8 mouse cellular contexts compared by ENCODE assay signal in the genomic region with DNA sequence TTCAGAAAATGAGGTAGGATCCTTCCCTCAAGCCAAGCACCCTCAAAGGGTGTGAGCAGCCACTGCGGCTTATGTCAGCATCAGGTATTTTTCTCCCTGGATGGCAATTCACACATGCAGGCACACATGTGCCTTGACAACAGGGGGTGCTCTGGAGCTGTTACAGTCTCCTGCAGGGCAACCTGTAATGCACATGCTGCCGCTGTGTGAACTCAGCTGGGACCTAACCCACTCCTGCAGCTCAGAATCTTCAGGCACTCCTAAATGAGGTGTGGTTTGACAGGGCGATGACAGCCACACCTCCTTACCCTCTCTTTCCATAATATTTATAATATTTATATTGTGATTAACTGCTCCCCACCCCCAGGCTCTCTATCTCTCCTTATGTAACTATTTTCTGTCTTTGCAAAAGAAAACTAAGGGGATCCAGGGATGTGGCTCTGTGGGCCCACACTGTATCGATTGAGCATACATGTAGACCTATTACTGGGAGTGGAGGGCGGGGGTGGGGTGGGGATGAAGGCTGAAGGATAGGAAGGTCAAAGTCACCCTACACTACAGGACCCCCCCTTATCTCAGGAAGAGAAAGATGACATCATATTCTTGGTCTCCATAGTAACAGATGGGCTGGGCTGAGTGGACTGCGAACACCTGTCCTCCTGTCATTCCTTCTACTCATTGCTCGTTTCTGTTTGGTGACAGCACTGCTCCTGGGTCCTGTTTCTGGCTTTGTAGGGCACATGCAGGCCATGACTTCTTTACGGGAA.
A peak's percentile ranks its signal among the peaks of the same experiment; 100 is the strongest.
DNase-seq lines count a peak whose midpoint lies in the region; ATAC-seq and TF ChIP-seq lines count a peak whose summit lies in the region.

No protein-coding gene starts in this region.

- peaks cover 26% of the 10 kb centered on the region for H3K4me1 ChIP-seq in forebrain, embryonic 16.5 days (replicated peaks; ENCODE audit: control insufficient read depth, insufficient read depth, low read length)
- no peaks in the 10 kb centered on the region for H3K4me1 ChIP-seq in hindbrain, embryonic 11.5 days (replicated peaks; ENCODE audit: control insufficient read depth, insufficient read depth, low read length)
- H3K4me1 ChIP-seq in lung, embryonic 15.5 days, result peaks cover 32% of the 10 kb centered on the region

- peak; percentile 22 for DNase-seq in urinary bladder, postnatal 25 days (ENCODE audit: low spot score)
- no peak for DNase-seq in urinary bladder, postnatal 10 days (ENCODE audit: low spot score)
- peak; percentile 52 for DNase-seq in hindbrain, embryonic 11.5 days (ENCODE audit: low spot score)
- DNase-seq in layer of hippocampus, adult 2 months (ENCODE audit: low spot score in 2 of 2), result peak; percentile 52 to 59
- peak; percentile 67 for DNase-seq in retina, postnatal 7 days (ENCODE audit: low read depth, low spot score)

- no peak overlapping the region for H3K4me3 ChIP-seq in forebrain, embryonic 16.5 days (replicated peaks; ENCODE audit: low read length)
- H3K4me3 ChIP-seq in hindbrain, embryonic 11.5 days (ENCODE audit: low read depth, low read length), result no peak overlapping the region
- H3K4me3 ChIP-seq in layer of hippocampus, adult 2 months, result peak overlapping the region; percentile 10
- no peak overlapping the region for H3K4me3 ChIP-seq in lung, embryonic 15.5 days

- 62% methylated on average over 8 of the region's 8 CpGs for WGBS in forebrain, embryonic 16.5 days
- WGBS in hindbrain, embryonic 11.5 days, result 74% methylated on average over 8 of the region's 8 CpGs
- 41% methylated on average over 8 of the region's 8 CpGs for WGBS in lung, embryonic 15.5 days

- ATAC-seq in forebrain, embryonic 16.5 days, result peak; percentile 29; the same call in 1 of the 2 replicates
- peak; percentile 39; the same call in 1 of the 2 replicates for ATAC-seq in hindbrain, embryonic 11.5 days (ENCODE audit: low FRiP score)
- peak; percentile 43; the same call in 1 of the 2 replicates for ATAC-seq in lung, embryonic 15.5 days (ENCODE audit: borderline replicate concordance, extremely low read depth, low FRiP score, low TSS enrichment)
- ATAC-seq in monocyte, adult 5-6 weeks (replicated peaks; ENCODE audit: insufficient number of reproducible peaks, low FRiP score, low TSS enrichment, poor library complexity, severe bottlenecking), result no peak

- no peaks in the 10 kb centered on the region for H3K36me3 ChIP-seq in forebrain, embryonic 16.5 days (ENCODE audit: control insufficient read depth, insufficient read depth)
- no peaks in the 10 kb centered on the region for H3K36me3 ChIP-seq in hindbrain, embryonic 11.5 days (ENCODE audit: control insufficient read depth, insufficient read depth, low read length)
- H3K36me3 ChIP-seq in lung, embryonic 15.5 days, result no peaks in the 10 kb centered on the region

- H3K9ac ChIP-seq in forebrain, embryonic 16.5 days (replicated peaks; ENCODE audit: low read depth, low read length), result no peak overlapping the region
- H3K9ac ChIP-seq in hindbrain, embryonic 11.5 days (ENCODE audit: low read depth, low read length), result no peak overlapping the region
- H3K9ac ChIP-seq in lung, embryonic 15.5 days, result no peak overlapping the region

- H3K27me3 ChIP-seq in forebrain, embryonic 16.5 days (replicated peaks; ENCODE audit: control insufficient read depth, insufficient read depth, low read length), result no peaks in the 10 kb centered on the region
- no peaks in the 10 kb centered on the region for H3K27me3 ChIP-seq in hindbrain, embryonic 11.5 days (ENCODE audit: control insufficient read depth, insufficient read depth, low read length)
- no peaks in the 10 kb centered on the region for H3K27me3 ChIP-seq in lung, embryonic 15.5 days

- H3K9me3 ChIP-seq in forebrain, embryonic 16.5 days (ENCODE audit: control insufficient read depth, low read length), result no peaks in the 10 kb centered on the region
- H3K9me3 ChIP-seq in hindbrain, embryonic 11.5 days (ENCODE audit: control insufficient read depth, low read length), result no peaks in the 10 kb centered on the region
- no peaks in the 10 kb centered on the region for H3K9me3 ChIP-seq in lung, embryonic 15.5 days

- peak; percentile 80 for TF ChIP-seq CTCF in layer of hippocampus, adult 2 months (conservative IDR thresholded peaks at IDR 0.05)

- peak overlapping the region; percentile 76 for H3K27ac ChIP-seq in forebrain, embryonic 16.5 days (ENCODE audit: low read length)
- no peak overlapping the region for H3K27ac ChIP-seq in hindbrain, embryonic 11.5 days (ENCODE audit: low read depth, low read length)
- H3K27ac ChIP-seq in layer of hippocampus, adult 2 months, result peak overlapping the region; percentile 75
- H3K27ac ChIP-seq in lung, embryonic 15.5 days, result peak overlapping the region; percentile 39

- H3K4me2 ChIP-seq in forebrain, embryonic 16.5 days (ENCODE audit: low read length), result no peak overlapping the region
- H3K4me2 ChIP-seq in hindbrain, embryonic 11.5 days (replicated peaks; ENCODE audit: low read depth, low read length), result no peak overlapping the region
- 0 out of 2 replicates have a peak overlapping the region, but pooled peaks have one; percentile 1 for H3K4me2 ChIP-seq in lung, embryonic 15.5 days
